Mouse (Mus musculus): ENCODE results near the gene Pik3ip1. TPM values are rescaled to one million over a fixed set of nuclear protein-coding genes. Genes with fewer than 3 reads are reported as not detected.

Pik3ip1 gene
- polyA plus RNA-seq, 1 experiment: 5.8 TPM

GRCm38 (mm10) chr11:3381148-3381814, 51.1 kb downstream of the Pik3ip1 start:
- Histone ChIP-seq H3K4me3 (no peak overlapping the region), H3K4me2 (ENCODE audit: low read depth) (no peak overlapping the region), H3ac (ENCODE audit: control insufficient read depth, insufficient read length) (no peak overlapping the region), H3K27me3 (ENCODE audit: control insufficient read depth, insufficient read depth, insufficient read length) (no peaks in the 10 kb centered on the region), H3K79me2 (ENCODE audit: control insufficient read depth, insufficient read depth) (no peaks in the 10 kb centered on the region), H3K36me3 (ENCODE audit: control insufficient read depth, insufficient read depth) (peaks cover 9% of the 10 kb centered on the region)
- TF ChIP-seq USF1 (IDR thresholded peaks at IDR 0.05; ENCODE audit: low read depth) (no peak), REST (IDR thresholded peaks at IDR 0.05; ENCODE audit: insufficient read depth, insufficient read length) (no peak), POLR2AphosphoS2 (IDR thresholded peaks at IDR 0.05; ENCODE audit: insufficient read length, low read depth) (no peak)

- no peak overlapping the region for H3ac ChIP-seq (ENCODE audit: control insufficient read depth, insufficient read length)
- H3K79me2 ChIP-seq (ENCODE audit: control insufficient read depth, insufficient read depth): no peaks in the 10 kb centered on the region
- TF ChIP-seq E2F4 (IDR thresholded peaks at IDR 0.05; ENCODE audit: insufficient read depth): no peak
- no peak for TF ChIP-seq SRF (IDR thresholded peaks at IDR 0.05; ENCODE audit: control insufficient read depth, insufficient read length, low read depth)
- TF ChIP-seq CEBPB (IDR thresholded peaks at IDR 0.05; ENCODE audit: insufficient read depth, poor library complexity, severe bottlenecking): no peak
- no peak for TF ChIP-seq USF1 (IDR thresholded peaks at IDR 0.05; ENCODE audit: low read depth)
- no peak for TF ChIP-seq POLR2A (IDR thresholded peaks at IDR 0.05; ENCODE audit: insufficient read length, low read depth)
- no peak for TF ChIP-seq POLR2AphosphoS2 (IDR thresholded peaks at IDR 0.05; ENCODE audit: insufficient read length, low read depth)
- no peak for TF ChIP-seq MYOG (IDR thresholded peaks at IDR 0.05; ENCODE audit: control insufficient read depth in 1 of 3, insufficient read depth in 1 of 3, insufficient read length in 2 of 3, low read depth in 2 of 3)
- no peak for TF ChIP-seq MYOD1 (IDR thresholded peaks at IDR 0.05; ENCODE audit: control insufficient read depth in 1 of 3, insufficient read length in 2 of 3, low read depth in 2 of 3)
- TF ChIP-seq TCF3 (IDR thresholded peaks at IDR 0.05; ENCODE audit: insufficient read length, low read depth): no peak
- TF ChIP-seq TCF12 (IDR thresholded peaks at IDR 0.05; ENCODE audit: insufficient read depth, poor library complexity, severe bottlenecking): no peak
- TF ChIP-seq REST (IDR thresholded peaks at IDR 0.05; ENCODE audit: insufficient read depth, insufficient read length): no peak
- TF ChIP-seq MAX (IDR thresholded peaks at IDR 0.05; ENCODE audit: low read depth): no peak
- no peak overlapping the region for H3K4me2 ChIP-seq (ENCODE audit: low read depth)
- H3K36me3 ChIP-seq (ENCODE audit: control insufficient read depth, insufficient read depth): peaks cover 9% of the 10 kb centered on the region
- no peak overlapping the region for H3K4me3 ChIP-seq
- H3K27me3 ChIP-seq (ENCODE audit: control insufficient read depth, insufficient read depth, insufficient read length): no peaks in the 10 kb centered on the region
These were observed 52.7 kb downstream of the Pik3ip1 start for GRCm38 (mm10) chr11:3382602-3383594.

GRCm38 (mm10) chr11:3386941-3387368, 56.8 kb downstream of the Pik3ip1 start:
- H3K27me3 ChIP-seq (ENCODE audit: control insufficient read depth, insufficient read depth, insufficient read length): no peaks in the 10 kb centered on the region
- H3K4me2 ChIP-seq (ENCODE audit: low read depth): no peak overlapping the region
- no peak overlapping the region for H3K4me3 ChIP-seq

GRCm38 (mm10) chr11:3387482-3388196, 57.4 kb downstream of the Pik3ip1 start:
- H3ac ChIP-seq (ENCODE audit: control insufficient read depth, insufficient read length): no peak overlapping the region
- TF ChIP-seq MYOD1 (IDR thresholded peaks at IDR 0.05; ENCODE audit: control insufficient read depth in 1 of 3, insufficient read length in 2 of 3, low read depth in 2 of 3) (no peak), E2F4 (IDR thresholded peaks at IDR 0.05; ENCODE audit: insufficient read depth) (no peak), SRF (IDR thresholded peaks at IDR 0.05; ENCODE audit: control insufficient read depth, insufficient read length, low read depth) (no peak), MAX (IDR thresholded peaks at IDR 0.05; ENCODE audit: low read depth) (no peak), POLR2A (IDR thresholded peaks at IDR 0.05; ENCODE audit: insufficient read length, low read depth) (no peak), REST (IDR thresholded peaks at IDR 0.05; ENCODE audit: insufficient read depth, insufficient read length) (no peak), USF1 (IDR thresholded peaks at IDR 0.05; ENCODE audit: low read depth) (no peak)
- H3K79me2 ChIP-seq (ENCODE audit: control insufficient read depth, insufficient read depth): no peaks in the 10 kb centered on the region
- no peak overlapping the region for H3K4me3 ChIP-seq
- no peak overlapping the region for H3K4me2 ChIP-seq (ENCODE audit: low read depth)
- H3K36me3 ChIP-seq (ENCODE audit: control insufficient read depth, insufficient read depth): peaks cover 9% of the 10 kb centered on the region
- no peaks in the 10 kb centered on the region for H3K27me3 ChIP-seq (ENCODE audit: control insufficient read depth, insufficient read depth, insufficient read length)

More at GRCm38 (mm10) chr11:3386941-3387368, 56.8 kb downstream of the Pik3ip1 start:
- peaks cover 9% of the 10 kb centered on the region for H3K36me3 ChIP-seq (ENCODE audit: control insufficient read depth, insufficient read depth)
- H3ac ChIP-seq (ENCODE audit: control insufficient read depth, insufficient read length): no peak overlapping the region
- TF ChIP-seq MYOG (IDR thresholded peaks at IDR 0.05; ENCODE audit: control insufficient read depth in 1 of 3, insufficient read depth in 1 of 3, insufficient read length in 2 of 3, low read depth in 2 of 3): peak in 1 of 3 experiments; percentile 20
- TF ChIP-seq REST (IDR thresholded peaks at IDR 0.05; ENCODE audit: insufficient read depth, insufficient read length): no peak
- peak in 1 of 3 experiments; percentile 44 for TF ChIP-seq MYOD1 (IDR thresholded peaks at IDR 0.05; ENCODE audit: control insufficient read depth in 1 of 3, insufficient read length in 2 of 3, low read depth in 2 of 3)
- TF ChIP-seq E2F4 (IDR thresholded peaks at IDR 0.05; ENCODE audit: insufficient read depth): no peak
- no peak for TF ChIP-seq CEBPB (IDR thresholded peaks at IDR 0.05; ENCODE audit: insufficient read depth, poor library complexity, severe bottlenecking)
- TF ChIP-seq MAX (IDR thresholded peaks at IDR 0.05; ENCODE audit: low read depth): no peak
- no peak for TF ChIP-seq POLR2A (IDR thresholded peaks at IDR 0.05; ENCODE audit: insufficient read length, low read depth)
- peak; percentile 43 for TF ChIP-seq POLR2AphosphoS2 (IDR thresholded peaks at IDR 0.05; ENCODE audit: insufficient read length, low read depth)
- TF ChIP-seq SRF (IDR thresholded peaks at IDR 0.05; ENCODE audit: control insufficient read depth, insufficient read length, low read depth): no peak
- H3K79me2 ChIP-seq (ENCODE audit: control insufficient read depth, insufficient read depth): no peaks in the 10 kb centered on the region

All from myocyte (in vitro differentiated cells).